Mouse (Mus musculus) adrenal gland (tissue): ENCODE measurements around the gene Shroom3.

Source experiments
- intact Hi-C: fragments of 180-260 bp; cut with DNase I; formaldehyde crosslinking; loops from one replicate; pipeline ENCODE4 v1.15.1; 2025

The Shroom3 gene

DNA sequence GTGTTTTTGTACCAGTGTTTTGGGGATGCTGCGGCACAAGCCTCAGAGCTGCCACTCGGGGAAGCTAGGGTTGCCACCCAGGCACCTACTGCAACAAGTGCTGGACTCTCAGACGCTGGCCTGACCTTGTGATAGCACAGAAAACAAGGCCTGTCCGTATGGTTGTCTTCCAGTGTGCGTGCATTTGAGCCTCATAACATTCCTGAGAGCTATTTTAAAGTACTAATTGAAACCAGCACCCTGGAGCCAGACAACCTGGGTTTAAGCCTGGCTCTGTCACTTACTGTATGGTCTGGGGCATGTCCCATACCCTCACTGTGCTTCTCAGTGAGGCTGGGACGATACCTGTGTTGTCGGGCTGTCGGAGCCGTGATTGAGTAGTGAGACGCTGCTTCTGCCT, 276.1 kb downstream of the Shroom3 start:
- intact Hi-C loops, result loop anchor here (5.0 to 10.0 kb wide), 2 partner anchors 277 to 514 kb away; partner anchors contain the start of gene Shroom3

DNA sequence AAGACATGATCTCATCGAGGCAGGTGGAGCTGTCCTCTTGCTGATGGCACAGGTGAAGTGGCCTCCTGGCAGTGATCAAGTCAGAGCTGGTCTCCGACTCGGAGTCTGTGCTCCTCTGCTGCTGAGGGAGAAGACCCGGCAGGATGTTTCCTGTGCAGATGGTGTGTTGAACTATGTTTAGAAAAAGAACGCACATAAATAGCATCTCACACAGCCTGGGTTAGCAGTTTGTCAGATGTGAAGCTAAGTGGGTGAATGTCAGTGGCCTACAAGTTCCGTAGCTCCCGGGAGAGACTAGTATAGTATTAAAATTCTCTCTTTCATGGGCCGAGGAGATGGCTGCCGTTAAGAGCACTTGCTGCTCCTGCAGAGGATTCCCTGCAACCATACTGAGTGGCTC, 276.5 kb downstream of the Shroom3 start:
- intact Hi-C loops, result loop anchor here (5.0 to 10.0 kb wide), 2 partner anchors 277 to 515 kb away; partner anchors contain the start of gene Shroom3

DNA sequence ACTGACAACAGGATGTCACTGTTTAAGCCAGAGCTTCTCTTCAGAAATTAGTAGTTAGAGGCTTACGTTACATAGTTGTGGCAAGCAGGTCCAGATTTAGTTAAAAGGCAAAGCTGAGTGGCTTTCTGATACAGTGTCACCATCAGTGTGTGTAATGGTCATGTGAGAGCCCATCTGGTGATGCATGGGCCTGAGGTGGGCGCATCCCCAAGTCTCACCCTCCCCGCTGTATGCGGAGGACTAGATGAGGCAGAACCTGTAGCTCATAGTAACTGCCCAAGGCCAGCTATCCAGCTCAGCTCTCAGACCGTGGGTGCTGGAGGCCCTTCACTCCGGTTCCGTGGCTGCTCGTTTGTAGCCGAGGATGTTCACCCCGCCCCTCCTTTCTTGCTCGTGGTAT, 278.1 kb downstream of the Shroom3 start:
- intact Hi-C loops, result no loop called here

DNA sequence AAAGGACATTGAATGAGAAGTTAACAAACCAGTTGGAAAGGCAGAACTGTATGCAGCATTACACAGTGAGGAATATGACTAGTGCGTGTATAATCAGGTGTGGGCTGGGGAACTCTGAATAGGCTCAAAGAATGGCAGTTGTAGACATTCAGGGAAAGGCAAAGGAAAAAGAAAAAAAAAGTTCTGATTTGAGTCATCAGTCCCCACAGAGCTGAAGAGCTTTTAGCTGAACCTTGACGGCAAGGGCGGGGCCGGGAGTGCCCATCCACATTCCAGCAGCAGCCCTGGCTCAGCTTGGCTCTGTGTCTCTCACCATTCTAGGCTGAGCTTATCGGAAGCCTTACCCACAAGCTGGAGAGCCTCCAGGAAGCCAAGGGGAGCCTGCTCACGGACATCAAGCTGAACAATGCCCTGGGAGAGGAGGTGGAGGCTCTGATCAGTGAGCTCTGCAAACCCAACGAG, 278.6 kb downstream of the Shroom3 start:
- intact Hi-C loops, result no loop called here

DNA sequence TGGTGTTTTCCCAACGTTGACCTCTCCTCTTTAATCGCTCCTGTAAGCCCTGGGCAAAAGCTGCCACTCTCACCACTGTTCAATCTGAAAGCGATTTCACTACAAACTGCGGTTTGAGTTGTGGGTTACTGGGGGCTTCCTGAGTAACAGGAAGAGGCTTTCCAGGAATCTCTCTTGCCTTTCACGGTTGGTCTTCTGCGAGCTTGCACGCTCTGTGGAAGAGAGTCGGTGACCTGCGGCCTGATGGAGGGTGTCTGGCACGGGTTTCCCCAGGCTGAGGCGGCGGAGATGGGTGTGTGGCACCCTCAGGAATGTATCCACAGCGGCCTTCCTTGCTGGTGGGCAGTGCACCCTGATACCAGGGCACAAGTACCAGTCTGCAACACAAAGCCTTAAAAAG, 281.5 kb downstream of the Shroom3 start:
- intact Hi-C loops, result no loop called here

DNA sequence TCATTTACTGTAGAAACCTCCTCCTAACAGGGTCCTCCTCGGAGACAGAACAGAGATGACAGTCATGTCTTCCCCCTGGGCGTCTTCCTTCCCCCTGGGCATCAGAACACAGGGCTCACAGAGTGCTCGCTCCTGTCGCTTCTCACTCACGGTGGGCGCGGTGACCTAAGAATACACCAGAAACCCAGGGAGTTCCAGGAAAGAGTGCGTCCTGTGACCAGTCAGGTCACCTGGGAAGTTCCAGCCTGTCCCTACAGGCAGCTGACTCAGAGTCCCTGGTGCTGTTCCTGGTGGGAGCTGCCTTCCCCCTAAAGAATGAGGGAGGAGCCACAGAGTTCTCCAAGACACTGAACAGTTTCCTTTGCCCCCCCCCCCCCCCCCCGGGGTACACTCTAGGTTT, 283.9 kb downstream of the Shroom3 start:
- intact Hi-C loops, result no loop called here

DNA sequence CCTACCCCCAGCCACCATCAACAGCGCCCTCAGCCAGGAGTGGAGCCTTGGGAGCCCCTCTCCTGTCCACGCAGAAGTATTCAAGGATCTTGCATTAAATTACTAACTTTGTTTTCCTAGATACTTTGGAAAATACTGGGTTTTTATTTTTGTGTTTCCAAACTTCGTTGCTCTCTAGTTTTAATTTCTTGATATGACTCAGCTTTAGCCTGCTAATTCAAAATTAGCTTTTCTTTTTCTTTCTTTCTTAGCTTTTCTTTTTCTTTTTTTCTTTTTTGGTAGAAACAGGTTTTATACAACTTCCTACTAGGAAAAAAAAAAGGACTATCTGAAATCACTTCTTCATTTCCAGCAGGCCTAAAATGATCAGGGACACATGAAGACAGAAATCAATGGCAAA, 284.7 kb downstream of the Shroom3 start:
- intact Hi-C loops, result no loop called here

DNA sequence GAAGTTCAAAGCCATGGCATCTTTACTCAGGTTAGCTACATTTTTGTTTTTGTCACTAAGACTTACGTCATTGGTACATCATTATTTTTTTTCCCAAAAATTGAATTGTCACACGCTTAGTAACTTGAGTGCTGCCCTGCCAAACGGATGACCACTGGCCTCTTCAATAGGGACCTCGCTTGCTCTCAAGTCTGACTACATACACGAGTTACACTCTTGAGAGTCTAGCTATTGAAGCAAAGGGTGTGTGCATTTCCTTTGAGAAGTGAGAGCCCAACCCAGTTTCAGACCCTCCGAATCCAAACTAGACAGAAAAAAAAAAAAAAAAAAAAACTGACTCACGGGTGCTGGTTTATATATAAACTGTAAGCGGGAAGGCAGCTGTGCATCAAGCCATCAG, 286.2 kb downstream of the Shroom3 start:
- intact Hi-C loops, result no loop called here

DNA sequence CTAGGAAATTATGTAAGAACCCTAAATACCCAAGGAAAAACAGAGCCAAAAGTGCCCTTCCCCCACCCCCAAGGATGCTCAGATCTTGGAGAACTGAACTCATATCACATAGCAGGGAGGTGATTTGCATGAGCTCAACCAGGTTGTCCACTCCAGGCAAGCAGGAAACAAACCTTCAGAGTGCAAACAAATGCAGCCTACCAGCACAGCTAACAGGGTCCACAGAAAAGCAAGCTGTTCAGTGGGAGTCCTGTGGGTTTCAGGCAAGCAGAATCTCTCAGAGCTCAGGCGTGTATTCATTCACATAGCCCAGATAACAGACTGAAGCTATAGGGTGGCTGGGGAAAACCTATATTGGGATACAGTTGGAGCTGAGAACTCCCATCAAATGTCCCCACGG, 286.7 kb downstream of the Shroom3 start:
- intact Hi-C loops, result no loop called here

DNA sequence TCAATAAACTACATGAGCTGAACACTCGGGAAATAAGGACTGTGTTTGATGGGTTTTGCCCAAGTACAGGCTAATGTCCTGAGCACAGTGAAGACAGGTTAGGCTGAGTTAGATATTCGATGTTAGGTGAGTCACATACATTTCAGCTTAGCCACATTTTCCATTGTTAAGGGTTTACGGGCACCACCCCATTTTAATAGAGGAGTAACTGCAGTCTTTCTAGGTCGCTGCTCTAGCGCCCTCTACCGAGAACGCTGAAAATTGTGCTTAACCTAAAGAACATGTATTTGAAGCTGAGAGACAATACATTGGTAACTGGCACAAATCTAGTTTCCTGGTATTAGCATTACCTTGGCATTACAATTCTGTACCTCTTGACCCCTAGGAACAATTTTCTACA, 287.2 kb downstream of the Shroom3 start:
- intact Hi-C loops, result no loop called here

DNA sequence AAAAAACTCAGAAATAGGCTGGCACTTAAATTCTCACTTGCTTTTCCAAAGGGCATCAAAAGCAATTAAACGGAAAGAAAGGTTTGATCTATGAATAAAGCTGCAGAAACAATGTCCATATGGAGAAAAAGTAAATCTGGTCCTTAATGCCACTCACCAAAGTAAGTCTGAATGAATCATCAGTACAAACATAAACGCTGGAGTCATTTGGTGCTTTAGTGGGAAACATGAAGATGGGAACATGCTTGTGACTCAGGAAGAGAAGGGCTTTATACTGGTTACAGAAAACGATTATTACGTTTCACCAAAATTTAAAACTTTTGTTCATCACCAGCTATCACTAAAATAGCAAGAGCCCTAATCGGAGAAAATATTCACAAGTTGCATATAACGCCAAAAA, 297.2 kb downstream of the Shroom3 start:
- intact Hi-C loops, result no loop called here

DNA sequence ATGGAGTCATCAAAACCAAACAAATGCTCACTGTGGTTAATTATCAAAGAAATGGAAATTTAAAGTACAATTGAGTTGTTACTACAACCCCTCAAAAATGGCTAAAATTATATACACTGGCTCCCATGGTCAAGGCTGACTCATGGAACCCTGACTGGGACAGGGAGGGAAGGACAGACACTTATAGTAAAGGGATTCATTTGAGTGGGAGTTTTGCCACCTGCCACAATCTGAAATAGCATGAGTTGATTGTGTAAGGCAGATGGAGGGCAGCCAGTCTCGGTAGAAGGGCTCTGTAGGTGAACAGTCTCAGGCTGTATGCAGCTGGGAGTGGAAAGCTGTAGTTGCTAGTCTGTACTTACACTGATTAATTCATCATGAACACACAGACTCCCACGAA, 297.6 kb downstream of the Shroom3 start:
- intact Hi-C loops, result no loop called here

DNA sequence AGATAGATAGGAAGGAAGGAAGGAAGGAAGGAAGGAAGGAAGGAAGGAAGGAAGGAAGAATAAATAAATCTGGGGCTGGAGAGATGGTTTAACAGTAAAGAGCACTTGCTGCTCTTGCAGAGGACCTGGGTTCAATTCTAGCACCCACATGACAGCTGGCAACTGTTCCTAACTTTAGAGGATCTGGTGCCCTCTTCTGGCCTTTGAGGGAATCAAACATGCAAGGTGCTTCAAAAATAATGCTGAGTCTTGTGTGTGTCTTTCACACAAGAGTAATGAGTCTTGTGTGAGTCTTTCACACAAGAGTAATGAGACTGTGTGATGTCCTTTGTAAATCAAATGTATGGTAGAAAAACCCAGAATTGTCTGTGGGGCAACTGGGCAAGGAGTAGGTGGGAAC, 299.4 kb downstream of the Shroom3 start:
- intact Hi-C loops, result no loop called here

DNA sequence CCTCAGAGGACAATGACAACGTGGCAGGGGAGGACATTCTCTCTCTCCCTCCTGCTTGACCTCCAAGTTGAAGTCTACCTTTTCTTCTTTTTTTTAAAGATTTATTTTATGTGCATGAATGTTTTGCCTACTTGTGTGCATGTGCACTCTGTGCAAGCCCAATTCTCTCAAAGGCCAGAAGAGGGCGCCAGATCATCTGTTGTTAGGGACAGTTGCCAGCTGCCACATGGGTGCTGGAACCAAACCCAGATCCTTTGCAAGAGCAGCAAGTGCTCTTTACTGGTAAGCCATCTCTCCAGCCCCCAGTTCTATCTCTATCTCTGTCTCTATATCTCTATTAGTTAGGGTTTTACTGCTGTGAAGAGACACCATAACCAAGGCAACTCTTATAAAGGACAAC, 300.7 kb downstream of the Shroom3 start:
- intact Hi-C loops, result no loop called here

DNA sequence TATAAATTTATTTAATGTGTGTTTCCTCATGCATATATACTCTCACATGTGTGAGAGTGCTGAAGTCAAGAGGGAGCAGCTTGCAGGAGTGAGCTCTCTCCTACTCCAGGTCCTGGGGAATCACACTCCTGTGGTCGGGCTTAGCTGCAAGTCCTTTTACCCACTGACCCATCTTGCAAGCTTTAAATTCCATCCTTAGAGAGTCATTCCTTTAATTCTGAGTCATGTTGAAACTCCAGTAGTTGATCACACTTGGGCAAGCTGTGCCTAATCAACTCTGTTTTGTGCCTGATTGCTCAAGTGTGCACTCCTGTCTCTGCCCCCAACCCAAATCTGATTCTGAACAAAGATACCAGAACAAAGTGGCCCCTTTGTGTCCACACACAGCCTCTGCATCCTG, 301.5 kb downstream of the Shroom3 start:
- intact Hi-C loops, result no loop called here

DNA sequence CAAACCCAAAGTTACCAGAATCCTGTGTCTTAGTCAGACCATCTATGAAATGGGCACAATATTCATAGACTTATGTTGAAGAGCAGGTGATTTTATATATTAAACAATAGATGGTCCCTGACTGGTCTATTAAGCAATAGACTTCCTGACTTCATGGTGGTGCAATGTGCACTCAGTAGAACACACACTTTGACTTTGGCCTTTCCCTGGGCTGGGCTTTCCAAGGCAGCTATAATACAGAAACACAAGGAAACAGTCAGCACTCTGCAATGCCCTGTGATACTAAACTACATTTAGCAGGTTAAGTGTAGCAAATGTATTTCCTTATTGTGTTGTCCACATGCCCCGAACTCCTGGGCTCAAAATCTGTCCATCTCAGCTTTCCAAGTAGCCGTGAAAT, 302.2 kb downstream of the Shroom3 start:
- intact Hi-C loops, result no loop called here

DNA sequence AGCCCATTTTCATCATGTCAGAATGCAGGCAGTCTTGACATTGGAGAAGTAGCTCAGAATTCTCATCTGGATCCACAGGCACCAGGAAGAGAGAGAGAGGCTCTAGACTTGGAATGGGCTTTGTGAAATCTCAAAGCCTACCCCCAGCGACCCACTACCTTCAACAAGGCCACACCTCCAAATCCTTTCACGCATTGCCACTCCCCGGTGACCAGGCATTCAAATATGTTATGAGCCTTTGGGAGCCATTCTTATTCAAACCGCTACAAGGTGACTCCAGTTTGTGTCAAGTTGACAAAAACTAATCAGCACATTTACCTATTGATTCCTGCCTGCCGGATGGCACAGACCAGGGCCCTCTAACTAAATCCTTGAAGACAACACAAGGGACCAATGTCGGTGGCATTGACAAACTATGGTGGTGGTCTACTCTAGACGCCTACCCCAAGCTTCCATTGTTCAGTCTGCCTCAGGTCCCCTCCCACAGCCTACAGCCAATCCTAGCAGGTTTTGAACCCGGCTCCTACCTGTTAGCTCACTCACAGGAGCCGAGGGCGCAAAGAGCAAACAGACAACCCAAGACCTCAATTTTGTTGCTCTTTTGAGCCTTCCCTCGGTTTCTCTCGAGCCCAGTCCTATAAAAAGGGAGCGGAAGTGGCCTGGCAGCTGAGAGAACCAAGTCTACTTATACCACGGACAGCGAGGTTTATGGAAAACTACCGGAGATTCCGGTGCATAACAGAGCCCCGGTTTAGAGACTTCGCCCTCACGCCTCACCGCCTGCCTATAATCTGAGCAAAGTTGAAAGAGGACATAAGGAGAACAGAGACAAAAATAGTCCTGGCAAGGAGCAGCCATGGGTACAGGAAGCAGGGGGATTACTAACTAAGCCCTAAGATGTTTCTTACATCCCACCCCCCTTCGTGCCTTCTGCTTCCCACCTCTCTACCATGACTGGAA, 303.7 kb downstream of the Shroom3 start:
- intact Hi-C loops, result no loop called here

DNA sequence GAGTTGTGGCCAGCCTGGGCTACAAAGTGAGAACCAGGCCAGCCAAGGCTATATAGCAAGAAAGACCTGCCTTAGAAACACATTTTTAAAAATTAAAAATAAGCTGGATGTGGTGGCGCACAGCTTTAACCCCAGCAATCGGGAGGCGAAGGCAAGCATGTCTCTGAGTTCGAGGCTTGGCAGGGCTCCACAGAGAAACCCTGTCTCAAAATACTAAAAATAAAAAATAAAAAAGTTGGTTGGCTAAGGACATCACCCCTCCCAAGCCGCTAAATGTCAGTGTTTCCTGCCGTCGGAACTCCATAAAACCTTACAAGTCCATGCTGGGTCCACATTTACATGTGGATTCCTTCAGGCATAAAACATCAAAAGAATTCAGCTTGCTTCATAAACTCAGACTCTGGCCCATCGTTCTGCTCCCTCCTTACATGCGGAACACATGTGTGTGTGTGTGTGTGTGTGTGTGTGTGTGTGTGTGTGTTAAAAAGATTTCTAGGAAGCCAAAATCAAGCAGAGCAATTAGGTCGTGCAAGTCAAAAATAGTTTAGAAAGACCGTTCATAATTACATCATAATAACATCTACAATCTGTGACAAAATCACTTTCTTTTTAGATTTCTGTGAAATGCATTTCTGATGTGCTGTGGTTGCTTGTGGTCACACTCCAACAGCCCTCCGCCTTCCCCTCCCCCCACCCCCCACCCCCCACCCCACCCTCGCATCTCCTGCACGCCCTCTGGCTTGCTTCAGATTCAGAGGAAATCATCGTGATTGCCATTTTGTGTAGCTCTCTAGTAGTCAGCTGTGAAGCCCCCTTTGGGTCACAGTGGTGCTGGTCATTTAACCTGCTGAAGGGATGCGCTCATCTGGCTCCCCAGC, 304.9 kb downstream of the Shroom3 start:
- intact Hi-C loops, result no loop called here

DNA sequence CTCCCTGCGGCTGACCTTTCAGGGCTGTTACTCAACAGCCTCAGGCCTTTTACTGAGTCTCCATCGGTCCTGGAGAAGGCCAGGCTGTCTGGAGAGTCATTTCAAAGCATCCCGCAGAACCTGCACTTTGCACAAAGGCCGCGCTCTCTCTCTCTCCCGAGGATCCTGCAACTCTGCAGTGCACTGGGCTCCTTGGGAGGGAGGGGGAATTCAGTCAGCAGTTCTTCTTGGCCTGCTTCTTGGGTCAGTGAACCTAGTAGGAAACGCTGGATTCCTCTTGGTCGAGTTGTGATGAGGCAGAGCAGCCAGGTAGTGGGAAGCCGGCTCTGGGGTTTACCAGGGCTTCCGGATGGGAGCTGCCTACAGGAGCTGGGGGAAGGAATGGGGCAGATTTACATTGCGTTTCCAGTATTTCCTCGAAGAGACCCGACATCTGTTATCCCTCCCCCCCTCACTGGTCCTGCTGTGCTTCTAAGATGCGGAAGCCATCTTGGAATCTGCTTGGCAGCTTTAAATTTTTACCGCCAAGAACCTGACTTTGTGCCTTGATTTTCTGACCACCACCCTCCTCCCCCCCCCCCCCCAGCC, 305.6 kb downstream of the Shroom3 start:
- intact Hi-C loops, result no loop called here

DNA sequence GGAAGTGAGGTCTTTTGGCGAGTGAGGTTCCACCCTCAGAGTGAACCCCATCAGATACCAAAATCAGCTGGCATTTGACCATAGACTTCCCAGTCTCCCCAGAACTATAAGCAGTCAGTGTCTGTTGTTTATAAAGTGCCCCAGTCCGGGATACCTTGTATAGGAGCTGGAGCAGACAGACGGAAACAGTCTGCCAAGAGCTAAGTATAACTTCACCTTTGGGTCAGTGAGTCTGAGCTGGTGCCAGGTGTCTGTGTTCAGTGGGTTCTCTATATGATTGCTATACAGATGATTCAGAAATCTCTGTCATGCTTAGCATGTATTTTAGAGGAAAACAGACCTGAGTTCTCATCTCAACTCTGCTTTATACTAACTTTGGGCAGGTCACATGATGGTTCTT, 308.9 kb downstream of the Shroom3 start:
- intact Hi-C loops, result no loop called here

DNA sequence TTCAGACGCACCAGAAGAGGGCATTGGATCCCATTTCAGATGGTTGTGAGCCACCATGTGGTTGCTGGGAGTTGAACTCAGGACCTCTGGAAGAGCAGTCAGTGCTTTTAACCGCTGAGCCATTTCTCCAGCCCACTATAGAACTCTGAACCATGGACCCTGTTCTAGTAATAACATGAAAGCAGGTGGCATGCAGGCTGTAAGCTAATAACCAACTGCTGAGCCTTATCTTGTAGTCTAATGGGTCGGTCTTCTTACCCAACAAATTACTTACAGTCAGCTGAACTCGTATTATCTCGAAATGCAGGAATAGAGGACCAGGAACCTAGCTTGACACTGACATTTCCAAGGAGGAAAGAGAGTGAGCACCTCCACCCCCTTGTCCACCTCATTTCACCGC, 311.1 kb downstream of the Shroom3 start:
- intact Hi-C loops, result no loop called here

DNA sequence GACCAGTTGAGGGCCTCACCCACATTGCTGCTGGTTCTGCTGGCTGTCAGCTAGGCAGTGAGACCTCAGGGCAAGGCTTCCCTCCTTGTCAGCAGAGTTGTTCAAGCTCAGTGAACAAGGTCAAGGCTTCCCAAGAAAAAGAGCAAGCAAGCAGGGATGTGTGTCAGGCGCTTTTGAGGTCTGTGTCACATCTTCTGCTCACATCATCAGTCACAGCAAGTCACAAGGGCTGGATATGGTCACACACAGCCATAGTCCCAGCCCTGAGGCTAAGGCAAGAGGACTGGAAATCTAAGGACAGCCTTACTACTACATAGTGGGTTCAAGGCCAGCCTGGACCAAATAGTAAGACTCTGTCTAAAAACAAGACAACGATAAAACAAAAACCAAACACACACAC, 311.6 kb downstream of the Shroom3 start:
- intact Hi-C loops, result no loop called here
